Mouse (Mus musculus): ENCODE data around the gene Ros1. TPM values are rescaled to one million over a fixed set of nuclear protein-coding genes. Genes with fewer than 3 reads are reported as not detected.

Ros1 gene
- not detected in 2 replicates for polyA plus RNA-seq (2016; fragmentation: Nextera tagmentation; extraction: Ambion mirVana)

GRCm38 (mm10) chr10:52194957-52195852 lies at the start of gene Ros1:
Gene Ros1, minus strand, starts transcription at chr10:52195244.
- Histone ChIP-seq H3K36me3 (no peaks in the 10 kb centered on the region), H3K9me3 (replicated peaks) (no peaks in the 10 kb centered on the region), H3K27ac (replicated peaks) (no peak within 1 kb of the TSS), H3K27me3 (ENCODE audit: low read depth, poor library complexity, severe bottlenecking) (no peaks in the 10 kb centered on the region), H3K4me1 (no peaks in the 10 kb centered on the region), H3K4me3 (no peak within 1 kb of the TSS)
- DNase-seq (ENCODE audit: low spot score): no peak
- WGBS: 87% methylated on average over 7 of the region's 7 CpGs

- H3K4me1 ChIP-seq: no peaks in the 10 kb centered on the region
- H3K4me3 ChIP-seq: no peak overlapping the region
- H3K36me3 ChIP-seq: 0 out of 2 replicates have a peak, but pooled peaks cover 3% of the 10 kb centered on the region
- no peaks in the 10 kb centered on the region; the same call in 1 of the 2 replicates for H3K9me3 ChIP-seq (replicated peaks)
- H3K27ac ChIP-seq (replicated peaks): no peak overlapping the region
- no peaks in the 10 kb centered on the region for H3K27me3 ChIP-seq (ENCODE audit: low read depth, poor library complexity, severe bottlenecking)
- WGBS: 75% methylated on average over 7 of the region's 7 CpGs
- no peak for DNase-seq (ENCODE audit: low spot score)
Measured at GRCm38 (mm10) chr10:52242680-52243323, 47.8 kb upstream of the Ros1 start.

- no peak for DNase-seq (ENCODE audit: low spot score)
- no peak overlapping the region for H3K4me3 ChIP-seq
- 0 out of 2 replicates have a peak, but pooled peaks cover 3% of the 10 kb centered on the region for H3K36me3 ChIP-seq
- H3K27me3 ChIP-seq (ENCODE audit: low read depth, poor library complexity, severe bottlenecking): no peaks in the 10 kb centered on the region
- no peak overlapping the region for H3K27ac ChIP-seq (replicated peaks)
- WGBS: 89% methylated on average over 5 of the region's 5 CpGs
- no peaks in the 10 kb centered on the region; the same call in 1 of the 2 replicates for H3K9me3 ChIP-seq (replicated peaks)
- no peaks in the 10 kb centered on the region for H3K4me1 ChIP-seq
Measured at GRCm38 (mm10) chr10:52242015-52242414, 47.0 kb upstream of the Ros1 start.

GRCm38 (mm10) chr10:52235461-52235860 lies 40.4 kb upstream of the Ros1 start:
- Histone ChIP-seq H3K9me3 (replicated peaks) (no peaks in the 10 kb centered on the region; the same call in 1 of the 2 replicates), H3K27me3 (ENCODE audit: low read depth, poor library complexity, severe bottlenecking) (peaks cover 13% of the 10 kb centered on the region; the same call in 1 of the 2 replicates), H3K4me1 (peaks cover 27% of the 10 kb centered on the region), H3K36me3 (peaks cover 9% of the 10 kb centered on the region; the same call in 1 of the 2 replicates), H3K27ac (replicated peaks) (no peak overlapping the region), H3K4me3 (no peak overlapping the region)
- WGBS: 85% methylated on average over 5 of the region's 5 CpGs
- no peak for DNase-seq (ENCODE audit: low spot score)

- peaks cover 27% of the 10 kb centered on the region for H3K4me1 ChIP-seq
Measured at GRCm38 (mm10) chr10:52234654-52234981, 39.6 kb upstream of the Ros1 start.

GRCm38 (mm10) chr10:52233969-52234653 lies 39.1 kb upstream of the Ros1 start:
- peak overlapping the region; percentile 82 for H3K4me3 ChIP-seq
- no peak for DNase-seq (ENCODE audit: low spot score)
- peaks cover 6% of the 10 kb centered on the region; the same call in 1 of the 2 replicates for H3K36me3 ChIP-seq
- H3K27ac ChIP-seq (replicated peaks): peak overlapping the region; percentile 89
- H3K4me1 ChIP-seq: peaks cover 27% of the 10 kb centered on the region
- H3K27me3 ChIP-seq (ENCODE audit: low read depth, poor library complexity, severe bottlenecking): peaks cover 13% of the 10 kb centered on the region; the same call in 1 of the 2 replicates
- H3K9me3 ChIP-seq (replicated peaks): no peaks in the 10 kb centered on the region
- under 1% methylated on average over 40 of the region's 40 CpGs for WGBS

More at GRCm38 (mm10) chr10:52234654-52234981, 39.6 kb upstream of the Ros1 start:
- Histone ChIP-seq H3K9me3 (replicated peaks) (no peaks in the 10 kb centered on the region), H3K27me3 (ENCODE audit: low read depth, poor library complexity, severe bottlenecking) (peaks cover 13% of the 10 kb centered on the region; the same call in 1 of the 2 replicates), H3K27ac (replicated peaks) (peak overlapping the region; percentile 89), H3K4me3 (peak overlapping the region; percentile 82), H3K36me3 (peaks cover 6% of the 10 kb centered on the region; the same call in 1 of the 2 replicates)
- WGBS: 35% methylated on average over 7 of the region's 7 CpGs
- no peak for DNase-seq (ENCODE audit: low spot score)

GRCm38 (mm10) chr10:52233301-52233968 lies 38.4 kb upstream of the Ros1 start, which contains the start of gene Dcbld1:
Gene Dcbld1, plus strand, starts transcription at chr10:52233619.
- H3K36me3 ChIP-seq: peaks cover 6% of the 10 kb centered on the region; the same call in 1 of the 2 replicates
- under 1% methylated on average over 60 of the region's 60 CpGs for WGBS

GRCm38 (mm10) chr10:52232196-52233176 lies 37.4 kb upstream of the Ros1 start:
- WGBS: 15% methylated on average over 21 of the region's 21 CpGs

More at GRCm38 (mm10) chr10:52233301-52233968, 38.4 kb upstream of the Ros1 start, which contains the start of gene Dcbld1:
- peak within 1 kb of the TSS; percentile 82 for H3K4me3 ChIP-seq
- peaks cover 13% of the 10 kb centered on the region; the same call in 1 of the 2 replicates for H3K27me3 ChIP-seq (ENCODE audit: low read depth, poor library complexity, severe bottlenecking)
- H3K9me3 ChIP-seq (replicated peaks): no peaks in the 10 kb centered on the region
- peaks cover 27% of the 10 kb centered on the region for H3K4me1 ChIP-seq
- peak within 1 kb of the TSS; percentile 89 for H3K27ac ChIP-seq (replicated peaks)
- DNase-seq (ENCODE audit: low spot score): peak; percentile 76

GRCm38 (mm10) chr10:52219600-52219999 lies 24.6 kb upstream of the Ros1 start:
- no peaks in the 10 kb centered on the region for H3K4me1 ChIP-seq
- no peaks in the 10 kb centered on the region for H3K27me3 ChIP-seq (ENCODE audit: low read depth, poor library complexity, severe bottlenecking)
- H3K9me3 ChIP-seq (replicated peaks): no peaks in the 10 kb centered on the region
- no peak overlapping the region for H3K4me3 ChIP-seq
- no peak overlapping the region for H3K27ac ChIP-seq (replicated peaks)
- 87% methylated on average over 3 of the region's 3 CpGs for WGBS
- DNase-seq (ENCODE audit: low spot score): no peak
- no peaks in the 10 kb centered on the region for H3K36me3 ChIP-seq

More at GRCm38 (mm10) chr10:52232196-52233176, 37.4 kb upstream of the Ros1 start:
- peaks cover 13% of the 10 kb centered on the region; the same call in 1 of the 2 replicates for H3K27me3 ChIP-seq (ENCODE audit: low read depth, poor library complexity, severe bottlenecking)
- H3K36me3 ChIP-seq: peaks cover 6% of the 10 kb centered on the region; the same call in 1 of the 2 replicates
- peak; percentile 48 for DNase-seq (ENCODE audit: low spot score)
- H3K27ac ChIP-seq (replicated peaks): no peak overlapping the region
- no peaks in the 10 kb centered on the region for H3K9me3 ChIP-seq (replicated peaks)
- peaks cover 27% of the 10 kb centered on the region for H3K4me1 ChIP-seq
- H3K4me3 ChIP-seq: peak overlapping the region; percentile 82

- WGBS: 52% methylated on average over 7 of the region's 7 CpGs
- no peak overlapping the region for H3K4me3 ChIP-seq
- no peaks in the 10 kb centered on the region for H3K9me3 ChIP-seq (replicated peaks)
- no peak overlapping the region for H3K27ac ChIP-seq (replicated peaks)
- no peaks in the 10 kb centered on the region for H3K27me3 ChIP-seq (ENCODE audit: low read depth, poor library complexity, severe bottlenecking)
- no peaks in the 10 kb centered on the region for H3K4me1 ChIP-seq
- no peak for DNase-seq (ENCODE audit: low spot score)
- no peaks in the 10 kb centered on the region for H3K36me3 ChIP-seq
Measured at GRCm38 (mm10) chr10:52217564-52217934, 22.5 kb upstream of the Ros1 start.

Data from midbrain, embryonic 10.5 days (tissue).